Mouse (Mus musculus) lung, adult 2 months (tissue): Measurements from ENCODE around the gene Lrmda.

Experiments used
- CTCF ChIP-seq: fragments of 200-500 bp; IDR thresholded peaks from 2 replicates; pipeline ENCODE4 v1.5.1; 2011; ENCODE audit warnings: mild to moderate bottlenecking, low read length, control low read depth; ENCODE audit not compliant: insufficient read depth
- POLR2A ChIP-seq: fragments of 200-500 bp; IDR thresholded peaks from 2 replicates; pipeline ENCODE4 v1.6.1; 2011; ENCODE audit warnings: low read depth, mild to moderate bottlenecking, control low read depth, low read length, borderline replicate concordance; ENCODE audit errors: extremely low read depth

DNA sequence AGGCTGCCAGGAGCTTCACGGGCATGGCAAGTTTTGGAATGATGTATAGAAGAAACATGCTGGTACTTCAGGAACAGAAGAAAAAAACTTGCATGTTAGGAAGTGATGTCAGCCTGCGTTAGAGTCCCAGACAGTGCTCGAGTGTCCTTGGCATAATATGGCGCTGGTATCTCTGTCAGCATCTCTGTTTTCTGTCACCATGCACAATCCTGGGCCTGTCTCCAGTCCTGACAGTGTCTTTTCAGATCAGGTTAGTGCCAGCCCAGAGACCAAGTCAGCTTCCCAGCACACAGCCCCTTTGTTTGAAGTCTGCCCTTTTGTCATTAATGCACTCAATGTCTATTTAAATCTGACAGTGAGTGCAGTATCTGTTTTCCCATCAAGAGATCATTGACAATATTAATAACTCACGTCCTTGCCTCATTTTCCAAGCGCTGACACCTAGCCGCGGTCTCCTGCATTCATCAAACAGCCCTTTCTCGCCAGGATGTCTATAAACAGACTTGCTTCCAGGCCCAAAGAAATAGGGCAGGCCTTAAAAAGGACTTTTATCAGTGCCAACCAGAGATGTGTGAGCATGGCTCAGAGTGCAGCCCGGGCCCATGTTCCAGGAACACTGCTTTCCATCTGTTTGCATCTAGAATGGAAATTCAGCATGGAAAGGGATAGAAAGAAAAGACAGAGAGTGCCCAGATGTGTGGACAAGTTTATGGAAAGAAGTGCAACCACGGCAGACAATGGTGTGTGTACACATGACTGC, 1033.5 kb downstream of the Lrmda start:
- TF ChIP-seq CTCF (no peak), POLR2A (no peak)
